Mouse (Mus musculus) neural tube, embryonic 13.5 days (tissue): Measurements from ENCODE around the gene Rfc5. TPM values are rescaled to one million over a fixed set of nuclear protein-coding genes. Genes with fewer than 3 reads are reported as not detected.

Source experiments
- ATAC-seq: fragments of 200-750 bp; cut with Nextera tagmentation; 2 replicates; pipeline ENCODE4 v1.8.0; 2017; ENCODE audit warnings: low read depth, mild to moderate bottlenecking, moderate TSS enrichment, moderate library complexity
- H3K27ac ChIP-seq: fragments of 300-500 bp; sonication (generic); replicated peaks from 2 replicates; pipeline ENCODE4 v1.5.1; 2015; ENCODE audit warnings: moderate library complexity, mild to moderate bottlenecking, inconsistent platforms
- H3K27me3 ChIP-seq: fragments of 300-500 bp; sonication (generic); 2 replicates; pipeline ENCODE4 v1.6.1; 2015; ENCODE audit warnings: mild to moderate bottlenecking, inconsistent platforms
- H3K36me3 ChIP-seq: fragments of 300-500 bp; sonication (generic); 2 replicates; pipeline ENCODE4 v1.6.1; 2015; ENCODE audit warnings: mild to moderate bottlenecking, inconsistent platforms
- H3K4me1 ChIP-seq: fragments of 300-500 bp; sonication (generic); replicated peaks from 2 replicates; pipeline ENCODE4 v1.6.1; 2015; ENCODE audit warnings: inconsistent platforms
- H3K4me2 ChIP-seq: fragments of 300-500 bp; sonication (generic); 2 replicates; pipeline ENCODE4 v1.6.1; 2015; ENCODE audit warnings: inconsistent platforms, mild to moderate bottlenecking, moderate library complexity
- H3K4me3 ChIP-seq: fragments of 300-500 bp; sonication (generic); 2 replicates; pipeline ENCODE4 v1.5.1; 2015; ENCODE audit warnings: mild to moderate bottlenecking, inconsistent platforms
- H3K9ac ChIP-seq: fragments of 300-500 bp; sonication (generic); 2 replicates; pipeline ENCODE4 v1.6.1; 2015; ENCODE audit warnings: moderate library complexity, mild to moderate bottlenecking, inconsistent platforms
- H3K9me3 ChIP-seq: fragments of 300-500 bp; sonication (generic); 2 replicates; pipeline ENCODE4 v1.6.1; 2016; ENCODE audit warnings: inconsistent platforms
- WGBS: fragments of 180-500 bp; shearing (Covaris S2); methylation state at CpG from one replicate; pipeline ENCODE4 v1.1.7; 2015; 5-methylcytosine and 5-hydroxymethylcytosine counted together
- polyA plus RNA-seq: library from polyadenylated mRNA; unstranded; fragments of >200 nt; fragmentation: Nextera tagmentation; extraction: Ambion mirVana; gene quantifications from 2 replicates; pipeline ENCODE4 v1.2.1, GENCODE M21; 2015

Rfc5 gene
- polyA plus RNA-seq, 1 experiment from 2014 or later = 30.2 TPM

- Histone ChIP-seq H3K27ac (no peak overlapping the region), H3K9ac (no peak overlapping the region), H3K4me3 (no peak overlapping the region), H3K27me3 (no peaks in the 10 kb centered on the region), H3K9me3 (no peaks in the 10 kb centered on the region), H3K4me1 (no peaks in the 10 kb centered on the region), H3K4me2 (no peak overlapping the region), H3K36me3 (peaks cover 100% of the 10 kb centered on the region)
- 94% methylated on average over 10 of the region's 10 CpGs for WGBS
- ATAC-seq = no peak
Measured at GRCm38 (mm10) chr5:117370592-117370991, 18.3 kb downstream of the Rfc5 start.

GRCm38 (mm10) chr5:117367206-117367605 is 21.6 kb downstream of the Rfc5 start:
- Histone ChIP-seq H3K36me3 (peaks cover 89% of the 10 kb centered on the region), H3K4me1 (peaks cover 14% of the 10 kb centered on the region)

GRCm38 (mm10) chr5:117365904-117366561 is 22.8 kb downstream of the Rfc5 start:
- Histone ChIP-seq H3K27me3 (no peaks in the 10 kb centered on the region), H3K4me2 (no peak overlapping the region), H3K27ac (no peak overlapping the region), H3K4me3 (no peak overlapping the region), H3K9ac (no peak overlapping the region), H3K9me3 (no peaks in the 10 kb centered on the region), H3K36me3 (peaks cover 77% of the 10 kb centered on the region), H3K4me1 (peaks cover 22% of the 10 kb centered on the region)
- 89% methylated on average over 13 of the region's 13 CpGs for WGBS
- no peak for ATAC-seq

More at GRCm38 (mm10) chr5:117367206-117367605, 21.6 kb downstream of the Rfc5 start:
- Histone ChIP-seq H3K27ac (no peak overlapping the region), H3K9me3 (no peaks in the 10 kb centered on the region), H3K9ac (no peak overlapping the region), H3K4me3 (no peak overlapping the region), H3K4me2 (no peak overlapping the region), H3K27me3 (no peaks in the 10 kb centered on the region)
- WGBS = 19% methylated on average over 8 of the region's 8 CpGs
- no peak for ATAC-seq

GRCm38 (mm10) chr5:117364821-117365220 is 24.0 kb downstream of the Rfc5 start:
- Histone ChIP-seq H3K9ac (no peak overlapping the region), H3K27ac (no peak overlapping the region), H3K36me3 (peaks cover 65% of the 10 kb centered on the region), H3K9me3 (no peaks in the 10 kb centered on the region), H3K27me3 (no peaks in the 10 kb centered on the region), H3K4me1 (peaks cover 34% of the 10 kb centered on the region), H3K4me3 (no peak overlapping the region), H3K4me2 (no peak overlapping the region)
- WGBS = 87% methylated on average over 3 of the region's 3 CpGs
- ATAC-seq = no peak

GRCm38 (mm10) chr5:117363066-117363782 is 25.6 kb downstream of the Rfc5 start:
- H3K36me3 ChIP-seq = peaks cover 49% of the 10 kb centered on the region
- ATAC-seq = no peak
- H3K4me2 ChIP-seq = no peak overlapping the region
- 69% methylated on average over 15 of the region's 15 CpGs for WGBS
- H3K27ac ChIP-seq = no peak overlapping the region
- H3K27me3 ChIP-seq = no peaks in the 10 kb centered on the region
- H3K9me3 ChIP-seq = no peaks in the 10 kb centered on the region
- no peak overlapping the region for H3K9ac ChIP-seq
- peaks cover 50% of the 10 kb centered on the region for H3K4me1 ChIP-seq
- H3K4me3 ChIP-seq = no peak overlapping the region

GRCm38 (mm10) chr5:117361590-117361989 is 27.3 kb downstream of the Rfc5 start:
- 77% methylated on average over 4 of the region's 4 CpGs for WGBS

GRCm38 (mm10) chr5:117360631-117361541 is 28.0 kb downstream of the Rfc5 start:
- Histone ChIP-seq H3K4me3 (no peak overlapping the region), H3K4me1 (peaks cover 63% of the 10 kb centered on the region), H3K9ac (no peak overlapping the region), H3K36me3 (peaks cover 26% of the 10 kb centered on the region), H3K27me3 (no peaks in the 10 kb centered on the region), H3K27ac (no peak overlapping the region), H3K4me2 (no peak overlapping the region), H3K9me3 (no peaks in the 10 kb centered on the region)
- 39% methylated on average over 13 of the region's 13 CpGs for WGBS
- no peak for ATAC-seq

More at GRCm38 (mm10) chr5:117361590-117361989, 27.3 kb downstream of the Rfc5 start:
- Histone ChIP-seq H3K27me3 (no peaks in the 10 kb centered on the region), H3K9me3 (no peaks in the 10 kb centered on the region), H3K36me3 (peaks cover 33% of the 10 kb centered on the region), H3K4me3 (no peak overlapping the region), H3K4me1 (peaks cover 56% of the 10 kb centered on the region), H3K27ac (no peak overlapping the region), H3K4me2 (no peak overlapping the region), H3K9ac (no peak overlapping the region)
- ATAC-seq = no peak

GRCm38 (mm10) chr5:117360228-117360515 is 28.7 kb downstream of the Rfc5 start:
- Histone ChIP-seq H3K36me3 (peaks cover 19% of the 10 kb centered on the region), H3K4me3 (no peak overlapping the region), H3K9me3 (no peaks in the 10 kb centered on the region), H3K4me1 (peaks cover 70% of the 10 kb centered on the region), H3K4me2 (no peak overlapping the region), H3K27ac (no peak overlapping the region), H3K9ac (no peak overlapping the region), H3K27me3 (no peaks in the 10 kb centered on the region)
- no peak for ATAC-seq
- WGBS = 61% methylated on average over 13 of the region's 13 CpGs

GRCm38 (mm10) chr5:117359497-117360227 is 29.2 kb downstream of the Rfc5 start:
- Histone ChIP-seq H3K36me3 (peaks cover 14% of the 10 kb centered on the region), H3K9me3 (no peaks in the 10 kb centered on the region), H3K9ac (0 out of 2 replicates have a peak overlapping the region, but pooled peaks have one; percentile 18), H3K4me1 (peaks cover 70% of the 10 kb centered on the region), H3K4me3 (no peak overlapping the region), H3K4me2 (peak overlapping the region; percentile 89; the same call in 1 of the 2 replicates), H3K27ac (no peak overlapping the region), H3K27me3 (no peaks in the 10 kb centered on the region)
- ATAC-seq = no peak
- WGBS = 41% methylated on average over 7 of the region's 7 CpGs

- H3K9ac ChIP-seq = no peak overlapping the region
- 0 out of 2 replicates have a peak, but pooled peaks cover 2% of the 10 kb centered on the region for H3K27me3 ChIP-seq
- peak overlapping the region; percentile 89 for H3K4me2 ChIP-seq
- H3K27ac ChIP-seq = no peak overlapping the region
- H3K9me3 ChIP-seq = no peaks in the 10 kb centered on the region
- ATAC-seq = no peak
- peaks cover 4% of the 10 kb centered on the region for H3K36me3 ChIP-seq
- H3K4me1 ChIP-seq = peaks cover 70% of the 10 kb centered on the region
- peak overlapping the region; percentile 99 for H3K4me3 ChIP-seq
- WGBS = 39% methylated on average over 11 of the region's 11 CpGs
Measured at GRCm38 (mm10) chr5:117358725-117359124, 30.1 kb downstream of the Rfc5 start.

GRCm38 (mm10) chr5:117358248-117358630 is 30.6 kb downstream of the Rfc5 start:
- Histone ChIP-seq H3K36me3 (no peaks in the 10 kb centered on the region), H3K4me3 (peak overlapping the region; percentile 99), H3K9ac (peak overlapping the region; percentile 99), H3K4me1 (peaks cover 65% of the 10 kb centered on the region), H3K27ac (peak overlapping the region; percentile 96), H3K27me3 (0 out of 2 replicates have a peak, but pooled peaks cover 2% of the 10 kb centered on the region), H3K9me3 (no peaks in the 10 kb centered on the region), H3K4me2 (peak overlapping the region; percentile 89)
- ATAC-seq = no peak
- WGBS = 3% methylated on average over 6 of the region's 6 CpGs
